Mouse (Mus musculus): Measurements from ENCODE around the gene Eva1c.

DNA sequence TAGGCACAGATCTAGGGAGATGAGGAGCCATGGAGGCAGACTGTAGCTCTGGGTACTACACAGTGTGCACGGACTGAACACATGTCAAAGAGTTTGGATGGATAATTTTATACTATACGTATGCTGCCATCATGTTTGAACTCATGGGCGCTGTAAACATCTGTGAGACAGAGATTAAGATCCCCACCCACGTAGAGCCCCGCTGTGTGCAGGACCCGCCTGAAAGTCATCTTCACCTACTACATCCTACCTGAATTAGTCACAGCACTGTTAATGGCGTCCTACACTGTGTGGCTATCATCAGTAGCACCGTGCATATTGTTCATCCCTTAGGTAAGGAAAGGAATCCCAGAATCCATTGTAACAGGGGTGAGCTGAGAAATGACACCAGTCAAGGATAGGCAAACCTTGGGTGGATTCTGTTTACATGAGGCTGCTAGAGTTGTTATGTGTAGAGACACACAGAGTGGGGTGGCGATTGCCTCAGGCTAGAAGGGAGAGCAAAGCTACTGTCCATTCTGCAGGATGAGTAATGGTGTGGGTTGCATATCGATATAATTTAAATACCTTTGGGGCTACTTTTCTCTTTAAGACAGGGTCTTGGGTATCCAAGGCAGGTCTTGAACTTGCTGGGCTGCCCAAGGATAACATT is 4.1 kb upstream of the Eva1c start:
- no peak for TF ChIP-seq EP300 (optimal IDR thresholded peaks at IDR 0.05)
- no peak for TF ChIP-seq CTCF (IDR thresholded peaks at IDR 0.05; ENCODE audit: low read depth)
